Mouse (Mus musculus): ENCODE measurements around the gene Pde6d.
A peak's percentile ranks its signal among the peaks of the same experiment; 100 is the strongest.

DNA sequence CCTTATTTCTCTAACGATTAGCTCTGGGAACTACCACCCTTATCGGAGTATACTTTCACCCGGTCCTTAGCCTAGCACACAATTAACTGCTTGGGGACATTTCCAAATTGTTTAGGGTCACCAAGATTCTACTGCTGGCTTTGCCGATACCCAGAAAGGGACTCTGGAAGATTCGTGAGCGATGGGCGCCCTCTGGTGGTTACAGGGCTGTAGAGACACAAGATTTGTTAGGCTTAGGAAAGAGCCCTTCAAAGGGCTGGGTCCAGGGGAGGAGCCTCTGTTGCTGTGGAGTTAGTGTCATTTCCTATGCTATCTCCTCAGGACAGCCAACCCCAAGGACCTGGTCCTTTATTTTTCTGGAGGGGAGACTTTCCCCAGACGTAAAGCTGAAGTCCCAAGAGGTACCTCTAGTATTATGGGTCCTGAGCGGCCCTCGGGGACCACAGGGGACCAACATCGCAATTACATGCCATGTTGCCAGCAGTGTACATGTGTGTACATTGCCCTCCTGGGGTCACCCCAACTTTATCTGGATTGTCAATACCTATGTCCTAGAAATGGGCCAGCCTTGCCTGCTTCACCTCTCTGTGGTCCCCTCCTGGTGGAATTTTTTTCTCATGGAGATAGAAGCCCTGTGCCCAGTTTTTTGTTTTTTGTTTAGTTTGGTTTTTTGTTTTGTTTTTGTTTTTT is 49.9 kb downstream of the Pde6d start:
- TF ChIP-seq CTCF (IDR thresholded peaks at IDR 0.05; ENCODE audit: control insufficient read depth, insufficient read depth, low read length) (peak; percentile 93), POLR2A (IDR thresholded peaks at IDR 0.05; ENCODE audit: borderline replicate concordance, control insufficient read depth, low read depth, low read length) (no peak)
